Mouse (Mus musculus) C2C12 (cell line): ENCODE results near the gene Fmo1.

Experiments used
- CEBPB ChIP-seq: IDR thresholded peaks from one replicate; pipeline ENCODE4 v1.6.1; 2011; ENCODE audit warnings: low read depth, mild to moderate bottlenecking, control low read depth, moderate library complexity
- CTCF ChIP-seq: IDR thresholded peaks from one replicate; pipeline ENCODE4 v1.5.1; 2011; ENCODE audit not compliant: control insufficient read depth, insufficient read depth, insufficient read length
- MAX ChIP-seq: IDR thresholded peaks from one replicate; pipeline ENCODE4 v1.6.1; 2011; ENCODE audit warnings: mild to moderate bottlenecking, control low read depth
- MYOD1 ChIP-seq: IDR thresholded peaks from one replicate; pipeline ENCODE4 v1.6.1; 2011; ENCODE audit warnings: low read depth; ENCODE audit not compliant: control insufficient read depth, insufficient read length
- MYOG ChIP-seq: IDR thresholded peaks from one replicate; pipeline ENCODE4 v1.6.1; 2011; ENCODE audit not compliant: control insufficient read depth, insufficient read length; ENCODE audit errors: extremely low read depth
- USF1 ChIP-seq: IDR thresholded peaks from one replicate; pipeline ENCODE4 v1.6.1; 2011; ENCODE audit warnings: low read depth, mild to moderate bottlenecking, control low read depth, moderate library complexity

- TF ChIP-seq CTCF (no peak), MAX (no peak), CEBPB (no peak), USF1 (no peak), MYOG (no peak), MYOD1 (no peak)
These were observed 33.8 kb downstream of the Fmo1 start for GRCm38 (mm10) chr1:162832574-162832953.
